Mouse (Mus musculus): ENCODE measurements around the gene Cnot11. TPM values are rescaled to one million over a fixed set of nuclear protein-coding genes. Genes with fewer than 3 reads are reported as not detected.

Cnot11 gene
- total and polyA plus RNA-seq, 3 experiments, result 41.2 to 117 (median 44.8) TPM

DNA sequence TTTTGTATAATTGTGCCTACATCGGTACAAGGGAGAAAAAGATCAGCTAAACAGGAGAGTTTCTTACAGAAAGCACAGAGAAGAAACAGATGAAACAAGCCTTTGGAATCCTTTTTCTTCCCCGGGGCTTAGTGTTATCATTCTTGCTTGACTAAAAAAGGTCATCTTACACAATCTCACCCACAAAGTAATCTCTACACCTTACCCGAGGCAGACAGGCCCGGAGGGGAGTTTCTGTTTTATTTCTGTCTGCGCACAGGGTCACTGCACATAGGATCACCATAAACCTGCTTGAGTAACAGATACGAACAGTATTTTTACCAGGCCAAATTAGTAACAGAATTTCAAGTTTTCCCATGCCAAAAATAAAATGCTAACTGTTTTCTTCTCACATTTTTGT lies 36.9 kb downstream of the Cnot11 start:
- Histone ChIP-seq H3K36me3 (replicated peaks) (peaks cover 51% of the 10 kb centered on the region), H3K27me3 (ENCODE audit: insufficient read depth, low read length) (no peaks in the 10 kb centered on the region), H3K4me3 (ENCODE audit: low read depth, low read length) (no peak overlapping the region), H3K4me1 (ENCODE audit: insufficient read depth, low read depth, low read length) (peaks cover 77% of the 10 kb centered on the region), H3K9me3 (replicated peaks) (no peaks in the 10 kb centered on the region)
- ATAC-seq (ENCODE audit: extremely low read depth, insufficient number of reproducible peaks, low FRiP score, poor library complexity, severe bottlenecking) (no peak), DNase-seq (ENCODE audit: low spot score) (no peak)
- TF ChIP-seq TAL1 (conservative IDR thresholded peaks at IDR 0.05; ENCODE audit: low read depth, low read length), result no peak
- no peak for TF ChIP-seq GATA1 (IDR thresholded peaks at IDR 0.05; ENCODE audit: borderline replicate concordance, low read length)
- no peak for TF ChIP-seq POLR2AphosphoS5 (IDR thresholded peaks at IDR 0.05; ENCODE audit: insufficient replicate concordance, low read depth, low read length)
- no peak for TF ChIP-seq CTCF (IDR thresholded peaks at IDR 0.05; ENCODE audit: low read depth, low read length)
- TF ChIP-seq GATA2 (IDR thresholded peaks at IDR 0.05; ENCODE audit: borderline replicate concordance, low read depth, low read length), result no peak

GRCm38 (mm10) chr1:39573890-39574289 lies 39.1 kb downstream of the Cnot11 start:
- ATAC-seq (ENCODE audit: extremely low read depth, insufficient number of reproducible peaks, low FRiP score, poor library complexity, severe bottlenecking) (no peak), DNase-seq (ENCODE audit: low spot score) (no peak)
- Histone ChIP-seq H3K4me3 (ENCODE audit: low read depth, low read length) (no peak overlapping the region; the same call in 1 of the 2 replicates), H3K9me3 (replicated peaks) (no peaks in the 10 kb centered on the region), H3K4me1 (ENCODE audit: insufficient read depth, low read depth, low read length) (peaks cover 73% of the 10 kb centered on the region), H3K27me3 (ENCODE audit: insufficient read depth, low read length) (no peaks in the 10 kb centered on the region), H3K36me3 (replicated peaks) (peaks cover 35% of the 10 kb centered on the region)
- TF ChIP-seq GATA1 (IDR thresholded peaks at IDR 0.05; ENCODE audit: borderline replicate concordance, low read length) (no peak), CTCF (IDR thresholded peaks at IDR 0.05; ENCODE audit: low read depth, low read length) (no peak), POLR2AphosphoS5 (IDR thresholded peaks at IDR 0.05; ENCODE audit: insufficient replicate concordance, low read depth, low read length) (no peak), TAL1 (conservative IDR thresholded peaks at IDR 0.05; ENCODE audit: low read depth, low read length) (no peak), GATA2 (IDR thresholded peaks at IDR 0.05; ENCODE audit: borderline replicate concordance, low read depth, low read length) (no peak)

GRCm38 (mm10) chr1:39575778-39576375 lies 41.1 kb downstream of the Cnot11 start:
- Histone ChIP-seq H3K36me3 (replicated peaks) (peaks cover 17% of the 10 kb centered on the region), H3K9me3 (replicated peaks) (no peaks in the 10 kb centered on the region), H3K4me1 (ENCODE audit: insufficient read depth, low read depth, low read length) (peaks cover 72% of the 10 kb centered on the region), H3K27me3 (ENCODE audit: insufficient read depth, low read length) (no peaks in the 10 kb centered on the region; the same call in 1 of the 2 replicates), H3K4me3 (ENCODE audit: low read depth, low read length) (peak overlapping the region; percentile 87)
- TF ChIP-seq GATA2 (IDR thresholded peaks at IDR 0.05; ENCODE audit: borderline replicate concordance, low read depth, low read length) (no peak), TAL1 (conservative IDR thresholded peaks at IDR 0.05; ENCODE audit: low read depth, low read length) (no peak), POLR2AphosphoS5 (IDR thresholded peaks at IDR 0.05; ENCODE audit: insufficient replicate concordance, low read depth, low read length) (no peak), CTCF (IDR thresholded peaks at IDR 0.05; ENCODE audit: low read depth, low read length) (no peak), GATA1 (IDR thresholded peaks at IDR 0.05; ENCODE audit: borderline replicate concordance, low read length) (no peak)
- DNase-seq (ENCODE audit: low spot score) (peak; percentile 50), ATAC-seq (ENCODE audit: extremely low read depth, insufficient number of reproducible peaks, low FRiP score, poor library complexity, severe bottlenecking) (0 out of 2 replicates have a peak, but pooled peaks have one; percentile 11)

DNA sequence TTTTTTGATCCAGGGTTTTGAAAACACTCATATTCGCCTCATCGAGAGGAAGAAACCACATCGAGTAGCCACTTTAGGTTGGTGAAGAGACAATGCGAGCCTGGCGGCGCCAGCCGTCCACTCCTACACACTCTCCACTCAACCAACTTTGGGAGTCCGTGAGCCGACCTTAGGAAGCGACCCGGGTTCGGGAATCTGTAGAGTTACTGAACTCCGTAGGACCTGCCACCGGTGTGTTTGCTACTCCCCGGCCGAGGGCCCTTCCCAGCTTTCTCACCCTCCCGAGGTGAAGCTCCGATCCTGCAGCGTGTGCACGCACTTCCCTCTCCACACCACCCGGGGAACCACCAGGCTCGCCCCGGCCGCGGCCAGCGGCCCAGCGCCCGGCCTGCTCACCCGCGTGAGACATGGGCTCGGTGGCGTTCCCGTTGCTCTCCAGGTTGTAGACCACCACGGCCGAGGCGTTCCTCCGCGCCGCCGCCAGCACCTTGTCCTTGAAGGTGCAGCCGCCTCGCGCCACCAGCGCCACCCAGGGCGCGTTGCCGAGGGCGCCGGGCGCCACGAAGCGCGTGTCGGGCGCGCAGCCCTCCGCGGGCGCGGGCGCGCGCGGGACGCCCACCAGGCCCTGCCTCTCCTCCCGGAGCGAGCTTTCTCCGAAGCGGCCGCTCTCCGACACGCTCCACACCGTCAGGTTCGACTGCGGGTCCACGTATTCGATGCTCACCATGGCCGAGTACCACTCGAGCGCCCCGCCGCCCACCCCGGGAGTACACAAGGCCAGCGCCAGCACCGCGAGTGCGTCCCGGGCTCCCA lies 41.8 kb downstream of the Cnot11 start:
- DNase-seq (ENCODE audit: low spot score) (peak; percentile 71), ATAC-seq (ENCODE audit: extremely low read depth, insufficient number of reproducible peaks, low FRiP score, poor library complexity, severe bottlenecking) (0 out of 2 replicates have a peak, but pooled peaks have one; percentile 6)
- H3K4me3 ChIP-seq (ENCODE audit: low read depth, low read length), result peak overlapping the region; percentile 87
- no peak for TF ChIP-seq POLR2AphosphoS5 (IDR thresholded peaks at IDR 0.05; ENCODE audit: insufficient replicate concordance, low read depth, low read length)
- TF ChIP-seq TAL1 (conservative IDR thresholded peaks at IDR 0.05; ENCODE audit: low read depth, low read length), result no peak
- TF ChIP-seq GATA1 (IDR thresholded peaks at IDR 0.05; ENCODE audit: borderline replicate concordance, low read length), result no peak
- no peak for TF ChIP-seq CTCF (IDR thresholded peaks at IDR 0.05; ENCODE audit: low read depth, low read length)
- no peak for TF ChIP-seq GATA2 (IDR thresholded peaks at IDR 0.05; ENCODE audit: borderline replicate concordance, low read depth, low read length)
- peaks cover 73% of the 10 kb centered on the region for H3K4me1 ChIP-seq (ENCODE audit: insufficient read depth, low read depth, low read length)
- peaks cover 11% of the 10 kb centered on the region for H3K36me3 ChIP-seq (replicated peaks)
- H3K27me3 ChIP-seq (ENCODE audit: insufficient read depth, low read length), result peaks cover 2% of the 10 kb centered on the region; the same call in 1 of the 2 replicates
- no peaks in the 10 kb centered on the region for H3K9me3 ChIP-seq (replicated peaks)

GRCm38 (mm10) chr1:39577253-39577705 lies 42.5 kb downstream of the Cnot11 start, which contains the start of gene Rnf149:
TSS of gene Rnf149 (minus strand) at chr1:39577405.
- DNase-seq (ENCODE audit: low spot score), result peak; percentile 94
- H3K4me1 ChIP-seq (ENCODE audit: insufficient read depth, low read depth, low read length), result peaks cover 69% of the 10 kb centered on the region

GRCm38 (mm10) chr1:39578446-39578845 lies 43.7 kb downstream of the Cnot11 start:
- H3K27me3 ChIP-seq (ENCODE audit: insufficient read depth, low read length), result peaks cover 18% of the 10 kb centered on the region
- no peak for TF ChIP-seq CTCF (IDR thresholded peaks at IDR 0.05; ENCODE audit: low read depth, low read length)
- no peaks in the 10 kb centered on the region for H3K9me3 ChIP-seq (replicated peaks)
- ATAC-seq (ENCODE audit: extremely low read depth, insufficient number of reproducible peaks, low FRiP score, poor library complexity, severe bottlenecking) (no peak), DNase-seq (ENCODE audit: low spot score) (no peak)
- peaks cover 4% of the 10 kb centered on the region for H3K36me3 ChIP-seq (replicated peaks)
- H3K4me1 ChIP-seq (ENCODE audit: insufficient read depth, low read depth, low read length), result peaks cover 63% of the 10 kb centered on the region
- H3K4me3 ChIP-seq (ENCODE audit: low read depth, low read length), result no peak overlapping the region

More at GRCm38 (mm10) chr1:39577253-39577705, 42.5 kb downstream of the Cnot11 start, which contains the start of gene Rnf149:
- peak; percentile 74 for ATAC-seq (ENCODE audit: extremely low read depth, insufficient number of reproducible peaks, low FRiP score, poor library complexity, severe bottlenecking)
- Histone ChIP-seq H3K27me3 (ENCODE audit: insufficient read depth, low read length) (peaks cover 8% of the 10 kb centered on the region), H3K36me3 (replicated peaks) (peaks cover 7% of the 10 kb centered on the region), H3K9me3 (replicated peaks) (no peaks in the 10 kb centered on the region), H3K4me3 (ENCODE audit: low read depth, low read length) (peak within 1 kb of the TSS; percentile 87)
- TF ChIP-seq TAL1 (conservative IDR thresholded peaks at IDR 0.05; ENCODE audit: low read depth, low read length), result no peak

Data from G1E (cell line).